Mouse (Mus musculus): ENCODE measurements around the gene Rpusd3. TPM values are rescaled to one million over a fixed set of nuclear protein-coding genes. Genes with fewer than 3 reads are reported as not detected.

Rpusd3 gene
- polyA plus RNA-seq, 2 experiments, result 8.6 to 12.8 TPM

DNA sequence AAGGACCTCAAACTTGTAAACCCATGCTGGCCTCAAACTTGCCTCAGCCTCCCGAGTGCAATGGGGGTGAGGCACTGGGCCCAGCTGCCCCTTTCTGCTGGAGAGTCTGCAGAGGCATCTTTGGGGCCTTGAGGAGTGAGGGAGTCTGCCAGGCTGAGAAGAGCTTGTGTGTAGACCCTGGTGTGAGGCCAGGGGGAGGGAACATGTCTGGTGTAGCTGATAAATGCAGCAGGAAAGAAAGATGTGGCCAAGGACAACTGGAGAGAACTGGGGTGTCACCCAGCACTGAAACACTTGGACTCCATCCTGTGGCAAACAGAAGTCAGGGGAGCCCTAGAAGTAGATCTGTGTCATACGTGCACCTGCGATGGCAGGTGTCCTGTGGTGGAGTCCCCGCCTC is 45.6 kb downstream of the Rpusd3 start:
- peak; percentile 27 to 47 (median 45) for DNase-seq (ENCODE audit: low read depth in 3 of 3, low spot score in 3 of 3)
- Histone ChIP-seq H3K4me1 (replicated peaks; ENCODE audit: control insufficient read depth in 2 of 2, insufficient read depth in 2 of 2, low read length in 1 of 2) (peaks cover 22 to 23% of the 10 kb centered on the region in 2 experiments), H3K4me2 (ENCODE audit: low read depth) (peak overlapping the region; percentile 38), H3K27ac (peak overlapping the region; percentile 47), H3K9ac (replicated peaks) (peak overlapping the region; percentile 19), H3K9me3 (ENCODE audit: control insufficient read depth, low read length) (no peaks in the 10 kb centered on the region), H3K4me3 (ENCODE audit: insufficient read depth in 1 of 2, low read depth in 2 of 2, low read length in 2 of 2) (peak overlapping the region in 1 of 2 experiments; percentile 8; a peak in 1 of 4 replicates), H3K27me3 (ENCODE audit: control insufficient read depth, insufficient read depth, low read length) (no peaks in the 10 kb centered on the region), H3K36me3 (replicated peaks; ENCODE audit: control insufficient read depth, insufficient read depth, low read depth) (peaks cover 41% of the 10 kb centered on the region)
- peak; percentile 25 for ATAC-seq (ENCODE audit: insufficient read depth)
- TF ChIP-seq CTCF (IDR thresholded peaks at IDR 0.05; ENCODE audit: low read depth), result peak; percentile 34
- TF ChIP-seq EP300 (IDR thresholded peaks at IDR 0.05; ENCODE audit: low read depth), result peak; percentile 71
- WGBS (ENCODE audit: insufficient replicate concordance), result 43% methylated on average over 4 of the region's 4 CpGs

GRCm38 (mm10) chr6:113370194-113370929 is 48.8 kb downstream of the Rpusd3 start:
- Histone ChIP-seq H3K4me1 (replicated peaks; ENCODE audit: control insufficient read depth in 2 of 2, insufficient read depth in 2 of 2, low read length in 1 of 2) (peaks cover 16 to 17% of the 10 kb centered on the region in 2 experiments), H3K4me2 (ENCODE audit: low read depth) (no peak overlapping the region), H3K36me3 (replicated peaks; ENCODE audit: control insufficient read depth, insufficient read depth, low read depth) (peaks cover 38% of the 10 kb centered on the region), H3K27ac (no peak overlapping the region), H3K9me3 (ENCODE audit: control insufficient read depth, low read length) (no peaks in the 10 kb centered on the region), H3K9ac (replicated peaks) (no peak overlapping the region), H3K27me3 (ENCODE audit: control insufficient read depth, insufficient read depth, low read length) (no peaks in the 10 kb centered on the region), H3K4me3 (ENCODE audit: insufficient read depth in 1 of 2, low read depth in 2 of 2, low read length in 2 of 2) (no peak overlapping the region)
- TF ChIP-seq CTCF (IDR thresholded peaks at IDR 0.05; ENCODE audit: low read depth) (no peak), EP300 (IDR thresholded peaks at IDR 0.05; ENCODE audit: low read depth) (no peak)
- WGBS (ENCODE audit: insufficient replicate concordance), result 81% methylated on average over 20 of the region's 20 CpGs
- ATAC-seq (ENCODE audit: insufficient read depth) (no peak), DNase-seq (ENCODE audit: low read depth in 3 of 3, low spot score in 3 of 3) (no peak)

DNA sequence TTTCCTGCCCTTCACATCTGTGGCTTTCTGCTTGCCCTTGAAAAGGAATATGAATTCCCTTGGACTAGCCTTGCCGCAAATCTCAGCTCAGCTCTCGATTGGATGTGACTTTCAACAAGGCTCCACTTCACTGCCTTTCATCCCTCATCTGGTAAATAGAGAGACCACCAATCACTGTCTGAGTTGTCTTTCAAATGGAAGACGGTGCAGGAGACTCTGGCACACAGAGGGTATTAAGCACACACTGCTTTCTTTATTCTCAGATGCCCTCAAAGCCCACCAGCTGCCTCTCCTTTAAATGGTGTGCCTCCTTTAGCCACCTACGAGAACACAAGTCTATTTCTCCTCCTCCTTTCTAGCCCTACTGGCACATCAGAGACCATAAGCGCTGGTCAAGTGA is 50.6 kb downstream of the Rpusd3 start:
- Histone ChIP-seq H3K36me3 (replicated peaks; ENCODE audit: control insufficient read depth, insufficient read depth, low read depth) (peaks cover 28% of the 10 kb centered on the region), H3K4me2 (ENCODE audit: low read depth) (no peak overlapping the region), H3K4me3 (ENCODE audit: insufficient read depth in 1 of 2, low read depth in 2 of 2, low read length in 2 of 2) (no peak overlapping the region), H3K27me3 (ENCODE audit: control insufficient read depth, insufficient read depth, low read length) (no peaks in the 10 kb centered on the region), H3K9me3 (ENCODE audit: control insufficient read depth, low read length) (no peaks in the 10 kb centered on the region), H3K27ac (no peak overlapping the region), H3K4me1 (replicated peaks; ENCODE audit: control insufficient read depth in 2 of 2, insufficient read depth in 2 of 2, low read length in 1 of 2) (peaks cover 10 to 12% of the 10 kb centered on the region in 2 experiments), H3K9ac (replicated peaks) (no peak overlapping the region)
- WGBS (ENCODE audit: insufficient replicate concordance), result 90% methylated on average over 5 of the region's 5 CpGs
- TF ChIP-seq EP300 (IDR thresholded peaks at IDR 0.05; ENCODE audit: low read depth) (no peak), CTCF (IDR thresholded peaks at IDR 0.05; ENCODE audit: low read depth) (no peak)
- no peak for ATAC-seq (ENCODE audit: insufficient read depth)
- no peak for DNase-seq (ENCODE audit: low read depth in 3 of 3, low spot score in 3 of 3)

GRCm38 (mm10) chr6:113368124-113368523 is 51.0 kb downstream of the Rpusd3 start:
- Histone ChIP-seq H3K27me3 (ENCODE audit: control insufficient read depth, insufficient read depth, low read length) (no peaks in the 10 kb centered on the region), H3K9ac (replicated peaks) (no peak overlapping the region), H3K4me2 (ENCODE audit: low read depth) (no peak overlapping the region), H3K9me3 (ENCODE audit: control insufficient read depth, low read length) (no peaks in the 10 kb centered on the region), H3K36me3 (replicated peaks; ENCODE audit: control insufficient read depth, insufficient read depth, low read depth) (peaks cover 28% of the 10 kb centered on the region), H3K4me1 (replicated peaks; ENCODE audit: control insufficient read depth in 2 of 2, insufficient read depth in 2 of 2, low read length in 1 of 2) (peaks cover 6 to 7% of the 10 kb centered on the region in 2 experiments), H3K27ac (no peak overlapping the region), H3K4me3 (ENCODE audit: insufficient read depth in 1 of 2, low read depth in 2 of 2, low read length in 2 of 2) (no peak overlapping the region)
- ATAC-seq (ENCODE audit: insufficient read depth), result no peak
- WGBS (ENCODE audit: insufficient replicate concordance), result 78% methylated on average over 7 of the region's 7 CpGs
- DNase-seq (ENCODE audit: low read depth in 3 of 3, low spot score in 3 of 3), result no peak
- TF ChIP-seq EP300 (IDR thresholded peaks at IDR 0.05; ENCODE audit: low read depth) (no peak), CTCF (IDR thresholded peaks at IDR 0.05; ENCODE audit: low read depth) (no peak)

DNA sequence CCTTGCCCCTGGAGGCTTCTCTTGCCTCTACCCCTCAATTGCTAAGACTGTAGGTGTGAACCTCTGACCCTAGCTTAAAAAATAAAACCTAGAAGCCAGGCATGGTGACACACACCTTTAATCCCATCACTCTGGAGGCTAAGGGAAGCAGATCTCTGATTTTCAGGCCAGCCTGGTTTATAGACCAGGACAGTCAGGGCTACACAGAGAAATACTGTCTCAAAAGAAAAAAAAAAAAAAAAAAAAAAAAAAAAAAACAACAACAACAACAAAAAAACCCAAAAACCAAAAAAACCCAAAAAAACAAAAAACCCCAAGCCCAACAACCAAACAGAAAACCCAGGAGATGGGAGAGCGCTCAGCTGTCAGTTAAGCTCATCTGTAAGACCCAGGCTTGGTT is 51.6 kb downstream of the Rpusd3 start:
- Histone ChIP-seq H3K4me2 (ENCODE audit: low read depth) (no peak overlapping the region), H3K27ac (no peak overlapping the region), H3K4me3 (ENCODE audit: insufficient read depth in 1 of 2, low read depth in 2 of 2, low read length in 2 of 2) (no peak overlapping the region), H3K9ac (replicated peaks) (no peak overlapping the region), H3K9me3 (ENCODE audit: control insufficient read depth, low read length) (no peaks in the 10 kb centered on the region), H3K4me1 (replicated peaks; ENCODE audit: control insufficient read depth in 2 of 2, insufficient read depth in 2 of 2, low read length in 1 of 2) (peaks cover 2% of the 10 kb centered on the region in 2 experiments; a peak in 3 of 4 replicates), H3K27me3 (ENCODE audit: control insufficient read depth, insufficient read depth, low read length) (no peaks in the 10 kb centered on the region), H3K36me3 (replicated peaks; ENCODE audit: control insufficient read depth, insufficient read depth, low read depth) (peaks cover 28% of the 10 kb centered on the region)
- DNase-seq (ENCODE audit: low read depth in 3 of 3, low spot score in 3 of 3), result no peak
- TF ChIP-seq EP300 (IDR thresholded peaks at IDR 0.05; ENCODE audit: low read depth) (no peak), CTCF (IDR thresholded peaks at IDR 0.05; ENCODE audit: low read depth) (no peak)
- no peak for ATAC-seq (ENCODE audit: insufficient read depth)
- 80% methylated on average over 1 of the region's 1 CpGs for whole genome bisulfite sequencing (ENCODE audit: insufficient replicate concordance)

Data from liver, embryonic 14.5 days (tissue).